Mouse (Mus musculus) urinary bladder, postnatal 10 days (tissue): Measurements from ENCODE around the gene Psmd6.

Source experiments
- DNase-seq: peaks from one replicate; pipeline ENCODE4 v3.0.0; 2022; ENCODE audit warnings: low spot score

The Psmd6 gene

GRCm38 (mm10) chr14:14064486-14065141 is 56.2 kb downstream of the Psmd6 start:
- DNase-seq = no peak

GRCm38 (mm10) chr14:14063382-14063781 is 57.4 kb downstream of the Psmd6 start:
- no peak for DNase-seq

DNA sequence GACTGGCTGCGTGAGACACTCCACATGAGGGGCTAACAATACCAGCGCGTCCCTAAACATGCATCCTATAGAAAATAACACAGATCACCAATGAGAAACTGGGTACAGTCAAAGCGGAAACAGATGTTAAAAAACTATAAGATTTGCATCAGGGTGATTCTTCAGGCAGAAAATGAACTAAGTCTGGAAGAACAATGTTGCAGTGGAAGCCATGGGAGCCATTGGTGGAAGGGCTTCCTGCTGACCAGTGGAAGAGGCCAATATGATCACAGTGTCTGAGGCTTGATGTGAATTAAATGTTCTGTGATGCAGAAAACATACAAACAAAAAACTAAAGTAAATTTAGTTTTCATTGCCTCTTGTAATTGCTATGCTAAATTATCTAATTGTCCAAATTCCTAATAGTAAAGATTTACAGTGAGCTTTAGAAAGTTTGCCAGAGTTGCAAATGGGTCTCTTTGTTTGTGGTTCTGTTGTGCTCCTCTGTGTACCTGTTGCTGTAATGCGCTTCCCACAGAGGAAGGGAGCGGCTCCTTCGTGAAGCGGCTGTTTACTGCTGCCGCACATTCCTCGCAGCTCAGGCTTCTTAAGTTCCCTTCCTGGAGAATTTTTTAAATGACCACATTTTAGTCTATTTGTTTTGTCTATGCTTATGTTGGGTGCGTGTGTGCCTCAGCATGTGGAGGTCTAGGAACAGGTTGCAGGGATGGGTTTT is 58.1 kb downstream of the Psmd6 start:
- DNase-seq = no peak
